Mouse (Mus musculus) liver, postnatal 0 days (tissue): ENCODE measurements around the gene Cela1.

Experiments
- CTCF ChIP-seq: sonication (generic); IDR thresholded peaks from 2 replicates; pipeline ENCODE4 v1.5.1; 2016; ENCODE audit warnings: antibody characterized with exemption, low read depth
- EP300 ChIP-seq: IDR thresholded peaks from 2 replicates; pipeline ENCODE4 v1.6.1; 2016; ENCODE audit warnings: antibody characterized with exemption, low read depth, mild to moderate bottlenecking

DNA sequence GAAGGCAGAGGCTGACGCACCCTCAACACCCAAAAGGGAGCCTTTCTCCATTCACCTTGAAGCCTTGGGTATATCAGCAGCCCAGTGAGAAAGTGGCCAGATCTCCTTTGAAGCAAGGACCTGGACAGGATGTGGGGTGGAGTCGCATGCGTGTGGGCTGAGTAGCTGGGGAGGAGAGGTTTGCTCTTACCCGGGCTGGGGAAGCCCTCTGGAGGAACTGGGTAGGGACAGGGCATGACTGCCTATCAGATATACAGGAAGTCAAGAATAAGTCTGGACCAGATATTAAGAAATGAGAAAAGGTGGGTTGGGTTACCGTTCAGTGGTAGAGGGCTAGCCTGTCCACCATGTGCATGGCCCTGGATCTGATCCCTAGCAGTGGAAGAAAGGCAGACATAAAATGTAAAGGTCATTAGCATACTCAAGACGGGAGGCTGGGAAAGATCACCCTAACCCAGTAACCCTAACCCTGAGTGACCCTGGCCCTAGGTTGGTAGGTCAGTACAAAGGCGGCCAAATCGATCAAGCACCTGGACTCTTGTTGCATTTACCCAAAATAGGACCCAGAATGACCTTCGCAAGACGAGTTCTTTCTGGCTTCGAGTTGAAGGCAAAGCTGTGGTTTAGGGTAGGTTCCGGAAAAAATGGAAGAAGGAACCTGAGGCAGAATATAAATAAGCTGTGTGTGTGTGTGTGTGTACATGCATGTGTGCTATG is 56.1 kb downstream of the Cela1 start:
- TF ChIP-seq CTCF (no peak), EP300 (no peak)
